ENCODE assay signal across 25 mouse cellular contexts in the genomic region with DNA sequence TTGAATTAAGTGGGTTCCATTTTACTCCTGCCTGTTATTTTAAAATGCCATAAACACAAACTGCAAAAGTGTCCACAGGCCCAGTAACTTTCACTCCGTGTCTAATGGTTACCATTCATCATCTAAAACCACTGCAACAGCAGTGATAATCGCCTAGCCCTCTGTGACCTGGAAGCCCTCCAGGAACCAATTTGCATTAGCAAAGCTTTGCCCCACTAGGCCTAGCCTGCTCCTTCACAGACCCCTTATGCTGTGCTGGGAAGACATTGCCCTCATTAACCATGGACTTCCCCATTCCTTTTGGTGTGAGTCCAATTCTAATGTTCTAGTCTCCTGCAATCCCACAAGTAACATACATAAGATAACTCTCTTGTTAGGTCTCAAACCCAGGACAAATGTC.
DNase-seq lines count a peak whose midpoint lies in the region; ATAC-seq and TF ChIP-seq lines count a peak whose summit lies in the region.
"Had no signal": no experiment of that assay in that cellular context is flagged by ENCODE, and none has a peak within 500 bp of the region (broad histone marks: within the 10 kb centered on the region; RNA-seq: fewer than 3 reads in every experiment).

No protein-coding gene starts in this region.

- H3K9me3 ChIP-seq in forebrain, embryonic 14.5 days (replicated peaks; ENCODE audit: control insufficient read depth, low read length), result no peaks in the 10 kb centered on the region
- no peaks in the 10 kb centered on the region for H3K9me3 ChIP-seq in forebrain, embryonic 11.5 days (ENCODE audit: control insufficient read depth, low read length)
- H3K9me3 ChIP-seq: embryonic facial prominence, embryonic 12.5 days; embryonic facial prominence, embryonic 15.5 days; forebrain, embryonic 12.5 days; forebrain, embryonic 15.5 days had no signal

- no peak overlapping the region for H3K4me2 ChIP-seq in forebrain, embryonic 14.5 days (ENCODE audit: low read length)
- no peak overlapping the region for H3K4me2 ChIP-seq in forebrain, embryonic 11.5 days (ENCODE audit: low read depth, low read length, severe bottlenecking)
- H3K4me2 ChIP-seq: embryonic facial prominence, embryonic 12.5 days; embryonic facial prominence, embryonic 15.5 days; forebrain, embryonic 12.5 days; forebrain, embryonic 15.5 days had no signal

- peak; percentile 2 for DNase-seq in embryo, embryonic 11 days
- no peak for DNase-seq in embryo, embryonic 10.5 days (ENCODE audit: low spot score)
- DNase-seq in forebrain, embryonic 14.5 days (ENCODE audit: low spot score), result peak; percentile 23
- DNase-seq in forebrain, embryonic 11.5 days (ENCODE audit: low spot score), result no peak
- peak; percentile 63 for DNase-seq in brain, embryonic 14.5 days (ENCODE audit: low read depth)
- DNase-seq: adrenal gland, adult 8-10 months; adrenal gland, postnatal 14 days; adrenal gland, postnatal 36 days; B cell, adult 2 months; cerebellum, adult 11 months; cerebellum, adult 18-20 months; cerebellum, adult 8-10 months; cerebellum, adult 9-11 months; cerebellum, postnatal 14 days; cerebellum, postnatal 36 days had no signal

- TF ChIP-seq POLR2A in brain, embryonic 14.5 days (IDR thresholded peaks at IDR 0.05; ENCODE audit: borderline replicate concordance, extremely low read depth, insufficient read depth, insufficient read length, poor library complexity, severe bottlenecking), result no peak

- no peaks in the 10 kb centered on the region for H3K36me3 ChIP-seq in forebrain, embryonic 14.5 days (ENCODE audit: control insufficient read depth, insufficient read depth, low read length)
- no peaks in the 10 kb centered on the region for H3K36me3 ChIP-seq in forebrain, embryonic 11.5 days (ENCODE audit: control insufficient read depth, insufficient read depth, low read length)
- H3K36me3 ChIP-seq: embryonic facial prominence, embryonic 12.5 days; embryonic facial prominence, embryonic 15.5 days; forebrain, embryonic 12.5 days; forebrain, embryonic 15.5 days; G1E had no signal

- ATAC-seq in forebrain, embryonic 14.5 days, result no peak
- no peak for ATAC-seq in forebrain, embryonic 11.5 days (replicated peaks; ENCODE audit: low FRiP score)
- ATAC-seq: activated CD4-positive, CD25-positive, alpha-beta regulatory T cell, adult 4 months; CD4-positive, CD25-positive, alpha-beta regulatory T cell, adult 4 months; forebrain, embryonic 15.5 days; Patski had no signal

- H3K27ac ChIP-seq in forebrain, embryonic 14.5 days (ENCODE audit: low read depth, low read length), result no peak overlapping the region
- no peak overlapping the region for H3K27ac ChIP-seq in forebrain, embryonic 11.5 days (ENCODE audit: low read depth, low read length)
- H3K27ac ChIP-seq: embryonic facial prominence, embryonic 12.5 days; embryonic facial prominence, embryonic 15.5 days; forebrain, embryonic 12.5 days; forebrain, embryonic 15.5 days had no signal

- TF ChIP-seq CTCF in brain, embryonic 14.5 days (IDR thresholded peaks at IDR 0.05; ENCODE audit: borderline replicate concordance, extremely low read depth, insufficient read depth, insufficient read length), result no peak

- no peaks in the 10 kb centered on the region for H3K4me1 ChIP-seq in forebrain, embryonic 14.5 days (ENCODE audit: control insufficient read depth, insufficient read depth, low read length)
- no peaks in the 10 kb centered on the region for H3K4me1 ChIP-seq in forebrain, embryonic 11.5 days (replicated peaks; ENCODE audit: control insufficient read depth, insufficient read depth, low read length)
- H3K4me1 ChIP-seq: embryonic facial prominence, embryonic 12.5 days; embryonic facial prominence, embryonic 15.5 days; forebrain, embryonic 12.5 days; forebrain, embryonic 15.5 days had no signal

- no peaks in the 10 kb centered on the region for H3K27me3 ChIP-seq in forebrain, embryonic 14.5 days (replicated peaks; ENCODE audit: control insufficient read depth, insufficient read depth, low read length)
- no peaks in the 10 kb centered on the region for H3K27me3 ChIP-seq in forebrain, embryonic 11.5 days (ENCODE audit: control insufficient read depth, insufficient read depth, low read length)
- H3K27me3 ChIP-seq: CH12.LX; embryonic facial prominence, embryonic 12.5 days; embryonic facial prominence, embryonic 15.5 days; forebrain, embryonic 12.5 days; forebrain, embryonic 15.5 days had no signal

- WGBS in forebrain, embryonic 14.5 days, result 12% methylated on average over 2 of the region's 2 CpGs
- WGBS in forebrain, embryonic 11.5 days, result 39% methylated on average over 2 of the region's 2 CpGs

- no peak overlapping the region for H3K4me3 ChIP-seq in forebrain, embryonic 14.5 days (ENCODE audit: low read depth, low read length)
- no peak overlapping the region for H3K4me3 ChIP-seq in forebrain, embryonic 11.5 days (ENCODE audit: low read depth, low read length)
- H3K4me3 ChIP-seq: embryonic facial prominence, embryonic 12.5 days; embryonic facial prominence, embryonic 15.5 days; erythroblast, embryonic 14.5 days; forebrain, embryonic 12.5 days; forebrain, embryonic 15.5 days had no signal

- H3K9ac ChIP-seq in forebrain, embryonic 14.5 days (ENCODE audit: low read length), result no peak overlapping the region
- no peak overlapping the region for H3K9ac ChIP-seq in forebrain, embryonic 11.5 days (ENCODE audit: low read length)
- H3K9ac ChIP-seq: embryonic facial prominence, embryonic 12.5 days; embryonic facial prominence, embryonic 15.5 days; forebrain, embryonic 12.5 days; forebrain, embryonic 15.5 days had no signal

Comparison
In these comparisons a context has a peak if more than half of its experiments do, and no peak if none do; other contexts are left out.
1. DNase-seq: peak in embryo, embryonic 11 days (single experiment), forebrain, embryonic 14.5 days (single experiment) and brain, embryonic 14.5 days (single experiment); none in embryo, embryonic 10.5 days (single experiment) and forebrain, embryonic 11.5 days (single experiment).